Mouse (Mus musculus) left cerebral cortex, adult 18-20 months (tissue): ENCODE measurements around the gene Samd8. TPM values are rescaled to one million over a fixed set of nuclear protein-coding genes. Genes with fewer than 3 reads are reported as not detected.
A peak's percentile ranks its signal among the peaks of the same experiment; 100 is the strongest.

Source experiments
- DNase-seq, 2 experiments: peaks; one replicate each; pipeline ENCODE4 v3.0.0; 2021 to 2022; ENCODE audit warnings: low spot score in 2 of 2, mixed read lengths in 1 of 2
- total RNA-seq, 2 experiments: library from RNA; stranded (reverse); gene quantifications; 2 replicates each; pipeline ENCODE4 v1.2.3; 2021

Samd8 gene
- total RNA-seq, 2 experiments from 2014 or later, result 76.3 to 78.5 TPM

DNA sequence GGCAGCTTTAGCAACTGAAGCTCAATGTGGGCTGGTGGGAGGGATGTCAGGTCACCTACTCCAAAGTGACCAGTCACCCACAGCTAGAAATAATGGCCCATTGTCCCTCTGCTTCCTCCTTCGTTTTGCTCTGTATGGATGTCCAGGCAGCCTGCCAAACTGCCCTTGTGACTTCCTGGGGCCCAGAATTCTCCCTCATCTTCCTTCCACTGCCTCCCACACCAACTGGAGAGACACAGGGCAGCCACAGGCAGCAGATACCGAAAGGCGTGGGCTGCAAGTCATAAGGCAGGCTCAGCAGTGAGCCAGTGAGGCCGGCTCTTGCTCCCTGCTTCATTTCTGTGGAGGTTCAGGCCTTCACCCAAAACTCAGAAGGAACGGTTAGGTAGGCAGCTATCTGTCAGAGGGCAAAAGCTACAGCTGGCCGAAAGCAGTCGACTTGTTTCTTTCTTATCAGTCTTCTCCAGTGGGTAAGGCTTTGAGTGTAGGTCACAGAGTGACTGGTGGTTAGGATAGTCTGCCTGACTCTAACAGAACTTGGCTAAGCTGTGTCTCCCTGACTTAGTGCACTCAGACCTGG is 72.6 kb downstream of the Samd8 start:
- DNase-seq, result peak; percentile 65 to 70

DNA sequence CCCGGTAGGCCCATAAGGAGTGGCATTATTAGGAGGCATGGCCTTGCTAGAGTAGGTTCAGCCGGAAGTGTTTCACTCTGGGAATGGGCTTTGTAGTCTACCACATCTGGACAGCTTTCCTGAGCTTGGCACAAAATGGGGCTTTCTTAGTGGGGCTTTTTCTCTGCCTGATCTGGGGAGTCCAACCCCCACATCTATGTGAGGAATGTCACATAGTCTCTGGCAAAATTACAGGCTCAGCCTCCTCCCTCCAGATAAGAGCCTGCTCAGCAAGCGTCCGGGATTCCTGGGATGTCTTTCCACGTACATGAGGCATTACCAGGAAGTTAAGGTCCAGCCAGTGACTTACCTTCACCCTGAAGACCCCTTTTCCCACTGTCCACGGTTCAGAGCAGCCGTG is 73.6 kb downstream of the Samd8 start:
- no peak for DNase-seq

DNA sequence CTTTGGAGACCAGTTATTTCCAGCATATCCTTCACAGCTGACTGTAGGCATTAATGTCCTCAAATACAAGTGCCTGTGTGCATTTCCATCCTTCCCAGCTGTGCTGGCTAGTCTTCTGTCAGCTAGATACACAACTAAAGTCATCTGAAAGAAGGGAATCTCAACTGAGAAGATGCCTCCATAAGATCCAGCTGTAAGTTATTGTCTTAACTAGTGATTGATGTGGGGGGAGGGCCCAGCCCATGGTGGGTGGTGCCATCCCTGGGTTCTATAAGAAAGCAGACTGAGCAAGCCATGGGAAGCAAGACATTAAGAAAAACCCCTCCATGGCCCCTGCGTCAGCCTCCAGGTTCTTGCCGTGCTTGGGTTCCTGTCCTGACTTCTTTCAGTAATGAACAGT is 74.6 kb downstream of the Samd8 start, which contains the start of gene Vdac2:
Gene Vdac2 (plus strand): TSS at position 301 of the 400 bp plus-strand sequence.
- no peak for DNase-seq

DNA sequence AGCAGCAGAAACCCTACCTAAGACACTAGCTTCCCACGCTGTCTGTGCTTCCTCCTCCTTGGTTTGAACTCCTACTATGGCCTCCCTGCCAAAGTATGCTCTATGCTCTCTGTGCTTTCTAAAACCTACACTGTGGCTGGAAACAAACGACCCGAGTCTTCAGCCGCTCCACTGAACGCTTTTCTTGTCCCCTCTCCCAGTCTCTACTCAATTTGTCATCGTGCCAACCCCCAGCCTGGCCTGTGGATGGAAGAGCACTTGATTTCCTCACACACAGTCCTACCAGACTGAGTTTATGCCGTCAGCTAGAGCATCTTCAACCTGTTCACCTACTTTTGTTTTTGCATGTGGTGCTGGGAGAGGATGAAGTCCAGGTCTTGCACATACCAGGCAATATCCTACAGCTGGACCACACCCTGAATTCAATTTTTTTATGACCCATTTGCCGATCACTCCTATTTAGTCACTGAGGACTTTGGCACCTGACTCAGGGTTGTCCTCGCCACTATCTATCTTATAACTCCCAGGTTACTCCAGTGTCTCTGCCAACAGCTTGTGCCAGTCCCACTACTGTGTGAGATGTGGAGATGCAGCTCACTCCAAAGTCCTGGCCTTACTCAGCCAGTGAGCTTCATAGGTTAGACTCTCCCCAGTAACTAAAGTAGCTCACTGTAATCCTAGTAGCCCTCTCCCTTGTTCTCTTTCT is 75.6 kb downstream of the Samd8 start:
- no peak for DNase-seq

DNA sequence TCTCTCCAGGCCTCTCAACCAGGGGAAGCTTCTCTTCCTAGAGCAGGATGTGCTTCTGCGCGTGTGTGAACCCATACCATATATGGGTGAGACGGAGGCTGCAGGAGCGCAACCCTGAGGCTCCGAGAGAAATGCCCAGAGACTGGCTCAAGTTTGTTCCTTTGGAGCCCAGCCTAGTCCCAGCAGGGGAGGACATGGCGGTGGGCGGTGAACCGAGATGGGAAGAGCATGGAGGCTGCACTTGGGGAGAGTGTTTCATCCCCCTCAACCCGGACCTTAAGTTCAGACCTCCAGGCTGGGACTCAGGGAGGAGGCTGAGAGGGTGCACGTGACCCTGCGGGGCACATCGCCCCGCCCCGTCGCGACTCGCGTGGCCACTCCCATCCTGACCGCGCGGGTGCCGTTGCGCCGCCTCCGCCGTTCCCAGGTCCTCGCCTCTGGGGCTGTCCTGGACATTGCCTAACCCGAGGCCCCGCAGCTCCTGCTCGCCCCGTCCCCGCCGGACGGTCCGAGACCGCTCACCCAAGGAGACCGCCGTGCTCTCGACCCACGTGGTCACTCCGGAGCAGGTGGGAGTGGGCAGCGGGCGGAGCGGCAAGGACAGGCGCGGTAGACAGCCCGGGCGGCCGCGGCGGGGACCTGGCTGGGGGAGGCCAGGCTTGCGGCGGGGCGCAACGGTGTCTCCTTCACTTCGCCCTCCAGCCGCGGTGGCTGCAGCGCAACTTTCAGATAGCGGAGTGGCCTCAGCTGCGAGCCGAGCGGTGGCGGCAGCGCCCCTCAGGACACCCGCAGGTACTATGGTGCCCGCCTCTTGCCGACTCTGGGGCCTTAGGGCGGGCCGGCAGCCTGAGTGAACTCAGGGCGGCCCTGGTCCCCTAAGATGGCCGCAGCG is 80.8 kb downstream of the Samd8 start:
- DNase-seq, result peak; percentile 93 to 96

DNA sequence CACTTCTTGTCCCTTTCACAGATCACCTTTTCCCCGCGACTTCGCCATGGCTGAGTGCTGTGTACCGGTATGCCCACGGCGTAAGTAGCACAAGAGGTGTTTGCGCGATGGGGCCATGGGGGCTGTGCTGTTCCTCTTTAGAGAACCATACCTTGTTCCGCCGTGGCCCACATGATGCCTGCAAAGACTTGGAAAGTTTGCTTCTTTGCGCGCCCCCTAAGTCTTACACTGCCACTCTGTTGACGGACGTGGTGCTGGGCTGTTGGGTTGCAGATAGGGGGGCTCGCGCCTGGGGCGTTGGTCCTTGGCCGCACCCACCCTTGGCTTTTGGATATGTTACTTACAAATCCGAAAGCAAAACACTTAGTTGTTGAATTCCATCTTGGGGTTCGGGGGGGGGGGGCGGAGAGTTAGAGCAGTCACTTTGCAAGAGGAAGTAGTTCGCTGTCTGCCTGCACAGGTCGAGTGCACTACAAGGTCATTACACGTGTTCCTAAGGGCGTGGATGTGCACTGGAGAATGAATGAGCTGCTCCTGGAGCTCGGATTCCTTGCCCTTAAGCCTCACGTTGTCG is 81.6 kb downstream of the Samd8 start:
- DNase-seq, result no peak

DNA sequence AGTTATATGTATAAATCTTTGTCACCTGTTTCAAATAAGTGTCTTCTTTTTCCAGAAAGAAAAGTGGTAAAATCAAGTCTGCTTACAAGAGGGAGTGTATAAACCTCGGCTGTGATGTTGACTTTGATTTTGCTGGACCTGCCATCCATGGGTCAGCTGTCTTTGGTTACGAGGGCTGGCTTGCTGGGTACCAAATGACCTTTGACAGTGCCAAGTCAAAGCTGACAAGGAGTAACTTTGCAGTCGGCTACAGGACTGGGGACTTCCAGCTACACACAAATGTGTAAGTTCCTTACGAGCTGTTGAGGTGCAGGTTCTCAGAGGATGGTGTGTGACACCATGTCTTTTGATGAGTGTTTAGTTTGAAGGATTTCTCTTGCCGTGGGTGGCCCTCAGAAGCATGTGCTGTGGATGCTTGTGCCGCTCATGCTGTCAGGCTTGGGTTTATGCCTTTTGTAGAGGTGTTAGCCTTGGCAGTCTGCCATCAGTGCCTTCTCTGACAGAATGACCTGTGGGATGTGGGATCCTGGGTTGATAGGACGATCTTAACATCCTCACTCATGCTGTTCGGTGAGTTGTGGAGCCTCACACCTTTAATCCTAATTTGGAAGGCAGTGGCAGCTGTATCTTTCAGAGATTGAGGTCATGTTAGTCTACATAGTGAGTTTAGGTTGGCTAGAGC is 88.1 kb downstream of the Samd8 start:
- DNase-seq, result no peak

DNA sequence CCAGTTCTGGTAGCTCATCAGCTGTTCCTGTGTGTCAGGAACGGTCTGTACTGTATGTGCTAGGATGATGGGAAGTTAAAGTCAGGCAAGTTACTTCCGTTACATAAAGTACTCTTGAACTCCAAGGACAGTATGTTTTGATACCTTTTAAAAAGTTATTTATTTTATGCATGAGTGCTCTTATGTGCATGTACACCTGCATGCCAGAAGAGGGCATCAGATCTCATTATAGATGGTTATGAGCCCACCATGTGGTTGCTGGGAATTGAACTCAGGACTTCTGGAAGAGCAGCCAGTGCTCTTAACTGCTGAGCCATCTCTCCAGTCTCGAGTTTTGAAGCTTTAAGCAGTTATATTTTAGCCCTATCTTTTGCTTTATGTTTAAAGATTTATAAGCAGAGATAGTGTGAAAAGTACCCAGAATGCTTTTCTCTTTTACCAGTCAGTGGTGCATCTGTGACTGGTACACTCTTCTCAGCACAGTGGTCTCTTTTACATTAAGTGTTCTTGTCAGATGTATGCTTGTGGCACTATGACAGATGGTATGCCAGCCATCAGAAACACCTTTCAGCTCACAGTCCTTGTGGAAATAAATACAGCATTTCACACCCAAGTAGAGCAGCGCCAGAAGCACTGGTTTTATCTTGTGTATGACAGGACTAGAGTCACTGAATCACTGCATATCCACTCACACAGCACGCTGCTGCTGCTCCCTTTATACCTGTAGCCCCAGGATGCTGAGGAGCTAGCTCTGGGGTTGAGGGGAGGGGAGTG is 91.7 kb downstream of the Samd8 start:
- DNase-seq, result no peak

DNA sequence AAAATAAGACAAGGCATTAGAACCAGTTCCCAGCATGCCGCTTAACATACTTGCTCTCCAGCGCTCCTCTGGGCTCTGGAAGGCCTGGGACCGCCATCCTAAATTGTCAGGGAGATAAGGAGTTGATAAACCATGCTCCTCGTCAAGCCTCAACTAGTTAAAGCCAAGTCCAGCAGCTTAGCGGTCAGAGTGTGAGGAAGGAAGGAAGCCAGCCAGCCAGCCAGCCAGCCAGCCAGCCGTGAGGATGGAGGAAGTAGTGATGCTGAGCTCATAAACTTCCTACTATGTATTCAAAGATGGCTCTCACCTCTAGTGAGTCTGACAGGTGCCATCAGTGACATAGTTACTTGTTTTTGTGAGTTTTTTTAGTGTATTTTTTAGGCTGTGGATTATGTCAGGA is 92.9 kb downstream of the Samd8 start:
- DNase-seq, result no peak

DNA sequence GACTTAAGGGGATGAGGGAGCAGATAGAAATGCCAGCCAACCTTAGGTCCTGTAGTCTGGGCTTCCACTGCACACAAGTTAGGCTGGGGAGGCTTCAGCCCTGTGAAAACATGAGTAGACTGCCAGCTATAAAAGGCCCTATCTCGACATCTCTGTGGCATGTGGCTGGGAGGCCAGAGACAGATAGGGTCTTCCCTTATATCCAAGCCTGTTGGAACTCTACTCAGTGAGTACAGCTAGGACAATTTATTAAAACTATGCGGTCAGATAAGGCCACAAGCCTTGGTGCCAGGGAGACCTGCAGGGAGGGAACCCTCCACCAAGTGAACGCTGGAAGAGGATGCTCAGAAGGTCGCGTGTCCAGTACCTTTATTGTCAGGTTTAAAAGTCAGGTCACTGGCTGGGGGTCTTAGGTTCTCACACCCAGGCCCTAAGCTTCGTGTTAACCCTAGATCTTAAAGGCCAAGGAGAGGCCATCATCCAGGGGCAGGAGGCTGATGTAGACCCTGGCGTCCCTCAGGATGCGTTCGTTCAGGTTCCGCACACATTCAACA is 96.6 kb downstream of the Samd8 start:
- DNase-seq, result no peak

DNA sequence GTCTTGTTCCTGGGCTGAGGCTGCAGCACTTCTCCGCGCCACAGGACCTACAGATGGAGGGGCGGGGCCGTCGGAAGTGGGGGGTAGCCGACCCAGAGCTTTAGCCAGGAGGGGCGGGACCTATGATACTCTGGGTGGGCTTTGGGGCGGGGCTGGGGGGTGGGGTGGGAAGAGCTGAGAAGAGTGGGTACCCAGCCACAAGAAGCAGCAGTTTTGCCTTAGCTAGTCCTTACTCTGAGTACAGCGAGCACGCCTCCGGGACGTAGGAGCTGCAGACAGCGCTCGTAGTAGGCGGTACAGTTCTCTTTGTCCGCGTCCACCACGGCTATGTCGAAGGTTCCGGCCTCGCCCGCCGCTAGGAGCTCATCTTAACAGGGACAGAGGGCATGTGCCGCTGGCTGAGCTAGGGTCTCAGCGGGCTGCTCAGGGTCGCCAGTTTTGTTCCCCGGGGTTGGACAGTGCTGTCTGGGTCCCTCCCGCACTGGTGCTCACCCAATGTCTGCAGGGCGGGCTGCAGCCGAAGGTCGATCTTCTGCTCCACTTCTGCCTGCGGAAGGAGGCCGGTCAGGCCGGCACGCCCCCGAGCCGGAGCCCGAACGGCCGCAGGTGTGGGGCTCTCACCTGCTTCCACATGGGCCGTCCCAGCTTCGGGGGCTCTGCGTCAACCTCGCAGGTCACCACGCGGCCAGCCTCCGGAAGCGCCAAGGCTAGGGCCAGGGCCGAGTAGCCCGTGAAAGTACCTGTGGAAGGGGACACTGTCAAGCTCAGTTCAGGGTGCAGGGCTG is 97.2 kb downstream of the Samd8 start:
- DNase-seq, result peak; percentile 44 to 61

Other genes starting within 250 kb of the Samd8 start
- gene Dupd1, start 36.0 kb upstream of the Samd8 start, total RNA-seq, result under 1 TPM in 1 of 2 experiments, not detected in 1; 0.66 TPM
- gene Dusp13, start 650 bp downstream of the Samd8 start, total RNA-seq, result under 1 TPM in 1 of 2 experiments, not detected in 1; 0.60 TPM
- gene Vdac2, start 74.7 kb downstream of the Samd8 start, total RNA-seq, result 100 to 1,000 TPM; 228 to 254 TPM
- 10 to 100 TPM; 26.7 to 34.2 TPM for gene Comtd1, start 98.4 kb downstream of the Samd8 start, total RNA-seq
- 1 to 10 TPM; 3.9 to 4.5 TPM for gene Zfp503, start 239.1 kb downstream of the Samd8 start, total RNA-seq